Mouse (Mus musculus) brain, adult 10 weeks (tissue): Measurements from ENCODE around the gene Zfp534. TPM values are rescaled to one million over a fixed set of nuclear protein-coding genes. Genes with fewer than 3 reads are reported as not detected.

Experiments used
- polyA plus RNA-seq: library from polyadenylated mRNA; stranded (reverse); fragments of 350-450 nt; fragmentation: Illumina TruSeq; extraction: RNeasy Lipid Tissue Mini Kit (QIAGEN cat#74804); gene quantifications from one replicate; pipeline ENCODE4 v1.2.3, GENCODE M21; 2015; ENCODE audit warnings: low read depth, low replicate concordance

Gene Zfp534
- not detected for polyA plus RNA-seq

GRCm38 (mm10) chr4:147702453-147702852, at the start of gene Zfp534:
Zfp534 (minus strand) TSS chr4:147702553.

GRCm38 (mm10) chr4:147642413-147642812, 59.9 kb downstream of the Zfp534 start, which contains the start of gene Zfp979:
Zfp979 (minus strand) TSS chr4:147642513.

Other genes with a start within 250 kb of the Zfp534 start
- 6.0 TPM for gene Zfp982, start 210.1 kb downstream of the Zfp534 start, polyA plus RNA-seq
- gene Gm16503, start 162.3 kb downstream of the Zfp534 start, polyA plus RNA-seq = 0.34 TPM
- gene Zfp985, start 149.3 kb downstream of the Zfp534 start, polyA plus RNA-seq = not detected
- gene Zfp979, start 60.0 kb downstream of the Zfp534 start, polyA plus RNA-seq = 1.5 TPM
- gene Zfp984, start 107.2 kb upstream of the Zfp534 start, polyA plus RNA-seq = 4.8 TPM
- gene Zfp933, start 145.8 kb upstream of the Zfp534 start, polyA plus RNA-seq = 12.1 TPM
- gene Miip, start 166.3 kb upstream of the Zfp534 start, polyA plus RNA-seq = 25.1 TPM
- 10.3 TPM for gene Fv1, start 166.4 kb upstream of the Zfp534 start, polyA plus RNA-seq
- gene Mfn2, start 202.2 kb upstream of the Zfp534 start, polyA plus RNA-seq = 126 TPM
- 20.9 TPM for gene Plod1, start 234.2 kb upstream of the Zfp534 start, polyA plus RNA-seq
- 16.0 TPM for gene 2510039O18Rik, start 238.3 kb upstream of the Zfp534 start, polyA plus RNA-seq